Mouse (Mus musculus): ENCODE measurements around the gene Zfp398. TPM values are rescaled to one million over a fixed set of nuclear protein-coding genes. Genes with fewer than 3 reads are reported as not detected.

Gene Zfp398
- polyA plus RNA-seq (2014; fragmentation: Nextera tagmentation; extraction: Ambion mirVana), result 20.1 and 23.1 TPM in 2 replicates

DNA sequence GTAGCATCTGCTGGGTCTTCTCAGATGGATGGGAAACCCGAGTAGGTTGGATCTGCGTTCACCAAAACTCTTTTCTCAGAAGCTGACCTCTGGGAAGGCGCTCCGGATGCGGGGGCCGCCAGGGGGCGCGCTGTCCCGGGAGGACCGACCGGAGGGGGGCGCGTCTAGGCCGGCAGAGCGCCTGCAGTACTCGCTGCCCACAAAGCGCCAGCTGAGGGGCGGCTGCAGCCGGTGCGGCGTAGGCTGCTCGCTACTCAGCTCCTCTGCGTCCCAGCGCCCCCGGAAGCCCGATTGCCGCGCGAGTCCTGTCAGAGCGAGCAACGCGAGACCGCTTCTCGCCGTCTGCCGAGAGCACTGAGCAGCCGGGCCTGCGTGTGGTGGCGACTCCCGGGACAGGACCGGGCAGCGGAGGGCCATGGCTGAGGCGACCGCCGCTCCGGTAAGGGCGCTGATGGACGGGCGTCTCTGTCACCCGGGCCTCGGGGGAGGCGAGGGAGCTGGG, at the start of gene Zfp398:
TSS of gene Zfp398 (plus strand) at position 180 of the 502 bp plus-strand sequence.
- no peaks in the 10 kb centered on the region for H3K9me3 ChIP-seq (ENCODE audit: control insufficient read depth, low read length)
- no peaks in the 10 kb centered on the region for H3K4me1 ChIP-seq (ENCODE audit: control insufficient read depth, insufficient read depth, low read length)
- H3K27me3 ChIP-seq (ENCODE audit: control insufficient read depth, insufficient read depth, low read length), result no peaks in the 10 kb centered on the region
- WGBS, result under 1% methylated on average over 51 of the region's 52 CpGs
- H3K36me3 ChIP-seq (ENCODE audit: control insufficient read depth, insufficient read depth, low read length), result 0 out of 2 replicates have a peak, but pooled peaks cover 5% of the 10 kb centered on the region
- H3K9ac ChIP-seq (replicated peaks; ENCODE audit: low read depth, low read length), result peak within 1 kb of the TSS; percentile 90
- peak within 1 kb of the TSS; percentile 75 for H3K4me2 ChIP-seq (ENCODE audit: low read depth, low read length)
- peak within 1 kb of the TSS; percentile 95 for H3K4me3 ChIP-seq (ENCODE audit: low read depth, low read length)
- H3K27ac ChIP-seq (ENCODE audit: low read depth, low read length), result peak within 1 kb of the TSS; percentile 97
- peak; percentile 93 for ATAC-seq (ENCODE audit: low read depth)

DNA sequence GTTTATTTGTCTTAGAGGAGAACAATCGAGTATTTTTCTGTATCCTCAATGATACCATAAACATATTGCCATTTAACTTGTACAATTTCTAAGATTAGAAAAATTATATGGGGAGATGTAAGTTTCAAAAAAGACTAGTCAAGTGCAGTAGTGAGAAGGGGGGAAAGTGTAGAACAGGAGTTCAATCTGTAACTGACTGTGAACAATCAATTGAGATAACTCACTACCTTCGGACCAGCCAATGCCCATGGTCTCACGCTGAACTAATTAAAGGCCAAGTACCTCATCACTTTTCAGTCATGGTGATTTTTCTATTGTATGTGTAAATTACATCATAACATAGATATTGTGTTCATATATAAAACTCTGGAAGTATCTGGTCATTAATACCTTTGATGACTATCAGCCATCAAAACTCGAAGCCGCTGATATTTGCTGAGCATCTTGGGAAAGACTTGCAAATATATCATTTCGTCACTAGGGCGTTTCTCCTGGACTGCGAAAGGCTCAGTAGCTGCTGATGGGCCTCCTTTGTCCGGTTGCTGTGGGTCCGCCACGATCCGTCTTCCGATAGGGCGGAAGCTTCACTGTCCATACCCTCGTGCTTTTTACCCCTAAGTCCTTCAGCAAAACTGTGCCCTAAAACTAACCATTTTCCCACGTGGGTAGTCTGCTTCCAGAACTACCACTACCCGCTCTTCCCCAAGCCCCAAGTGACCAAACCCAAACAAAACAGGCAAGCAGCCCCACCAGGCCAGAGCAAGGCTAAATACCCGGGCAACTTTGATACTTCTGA, 47.3 kb upstream of the Zfp398 start:
- Histone ChIP-seq H3K27ac (ENCODE audit: low read depth, low read length) (peak overlapping the region; percentile 90), H3K4me2 (ENCODE audit: low read depth, low read length) (peak overlapping the region; percentile 58), H3K36me3 (ENCODE audit: control insufficient read depth, insufficient read depth, low read length) (no peaks in the 10 kb centered on the region), H3K9me3 (ENCODE audit: control insufficient read depth, low read length) (no peaks in the 10 kb centered on the region), H3K4me1 (ENCODE audit: control insufficient read depth, insufficient read depth, low read length) (0 out of 2 replicates have a peak, but pooled peaks cover 5% of the 10 kb centered on the region), H3K27me3 (ENCODE audit: control insufficient read depth, insufficient read depth, low read length) (no peaks in the 10 kb centered on the region), H3K4me3 (ENCODE audit: low read depth, low read length) (peak overlapping the region; percentile 36), H3K9ac (replicated peaks; ENCODE audit: low read depth, low read length) (peak overlapping the region; percentile 53)
- 1% methylated on average over 18 of the region's 18 CpGs for WGBS
- ATAC-seq (ENCODE audit: low read depth), result peak; percentile 93

DNA sequence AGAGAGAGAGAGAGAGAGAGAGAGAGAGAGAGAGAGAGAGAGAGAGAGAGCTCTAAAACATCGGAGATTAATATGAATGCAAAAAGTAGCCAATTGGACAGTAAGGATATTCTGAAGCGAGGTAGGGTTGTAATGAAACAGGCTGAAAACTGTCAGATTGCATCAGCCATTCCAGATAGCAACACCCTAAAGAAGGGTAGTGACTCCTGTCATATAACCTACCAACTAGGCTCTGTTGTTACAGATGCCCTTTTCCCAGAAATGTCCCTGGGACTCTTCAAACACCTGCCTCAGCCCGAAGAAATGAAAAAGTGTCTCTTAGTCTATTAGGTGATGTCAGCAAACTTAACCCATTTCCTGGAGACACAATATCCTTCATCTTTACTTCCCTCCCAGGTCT, 46.6 kb upstream of the Zfp398 start:
- peak overlapping the region; percentile 36 for H3K4me3 ChIP-seq (ENCODE audit: low read depth, low read length)
- H3K27ac ChIP-seq (ENCODE audit: low read depth, low read length), result peak overlapping the region; percentile 90
- peak overlapping the region; percentile 58 for H3K4me2 ChIP-seq (ENCODE audit: low read depth, low read length)
- H3K9ac ChIP-seq (replicated peaks; ENCODE audit: low read depth, low read length), result peak overlapping the region; percentile 53
- no peaks in the 10 kb centered on the region for H3K36me3 ChIP-seq (ENCODE audit: control insufficient read depth, insufficient read depth, low read length)
- ATAC-seq (ENCODE audit: low read depth), result no peak
- 34% methylated on average over 3 of the region's 3 CpGs for WGBS
- H3K4me1 ChIP-seq (ENCODE audit: control insufficient read depth, insufficient read depth, low read length), result 0 out of 2 replicates have a peak, but pooled peaks cover 5% of the 10 kb centered on the region
- no peaks in the 10 kb centered on the region for H3K9me3 ChIP-seq (ENCODE audit: control insufficient read depth, low read length)
- no peaks in the 10 kb centered on the region for H3K27me3 ChIP-seq (ENCODE audit: control insufficient read depth, insufficient read depth, low read length)

DNA sequence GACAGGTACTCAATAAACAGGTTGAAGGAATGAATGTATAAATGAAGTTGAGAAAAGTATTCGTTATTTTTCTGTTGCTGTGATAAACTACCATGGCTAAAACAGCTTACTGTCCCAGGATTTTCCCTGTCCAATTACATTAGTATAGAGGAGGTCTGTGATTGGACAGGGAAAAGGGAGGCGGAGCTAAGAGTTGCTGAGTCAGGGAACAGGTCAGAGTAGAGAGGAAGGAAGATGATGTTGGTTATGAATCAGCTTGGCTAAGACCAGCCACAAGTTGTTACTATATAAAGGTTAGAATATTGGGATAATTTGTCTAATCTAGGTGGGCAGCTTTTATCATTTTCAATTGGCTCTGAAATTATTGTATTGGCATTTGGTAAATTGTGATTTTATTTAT, 44.7 kb upstream of the Zfp398 start:
- no peak overlapping the region for H3K4me3 ChIP-seq (ENCODE audit: low read depth, low read length)
- H3K36me3 ChIP-seq (ENCODE audit: control insufficient read depth, insufficient read depth, low read length), result peaks cover 8% of the 10 kb centered on the region; the same call in 1 of the 2 replicates
- H3K4me1 ChIP-seq (ENCODE audit: control insufficient read depth, insufficient read depth, low read length), result 0 out of 2 replicates have a peak, but pooled peaks cover 5% of the 10 kb centered on the region
- no peaks in the 10 kb centered on the region for H3K9me3 ChIP-seq (ENCODE audit: control insufficient read depth, low read length)
- H3K27ac ChIP-seq (ENCODE audit: low read depth, low read length), result no peak overlapping the region
- H3K27me3 ChIP-seq (ENCODE audit: control insufficient read depth, insufficient read depth, low read length), result no peaks in the 10 kb centered on the region
- no peak overlapping the region for H3K9ac ChIP-seq (replicated peaks; ENCODE audit: low read depth, low read length)
- ATAC-seq (ENCODE audit: low read depth), result no peak
- no peak overlapping the region for H3K4me2 ChIP-seq (ENCODE audit: low read depth, low read length)
- 58% methylated on average over 2 of the region's 2 CpGs for WGBS

DNA sequence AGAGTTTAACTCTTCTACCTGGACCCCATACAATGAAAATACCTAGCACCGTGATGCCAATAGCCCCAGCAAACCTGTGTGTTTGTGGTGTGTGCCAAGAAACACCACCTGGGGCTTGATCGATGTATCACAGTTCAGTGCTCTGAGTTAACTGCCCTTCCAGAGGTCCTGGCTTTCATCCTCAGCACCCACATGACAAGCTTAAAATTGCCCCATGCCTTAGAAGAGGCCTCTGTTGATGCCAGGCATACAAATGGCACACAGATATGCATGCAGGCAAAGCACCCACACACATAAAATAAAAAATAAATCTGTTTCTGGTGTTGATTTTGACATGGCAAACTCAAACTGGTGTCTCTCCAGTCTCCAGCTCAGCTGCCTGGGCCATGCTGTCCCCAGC, 42.9 kb upstream of the Zfp398 start:
- Histone ChIP-seq H3K4me1 (ENCODE audit: control insufficient read depth, insufficient read depth, low read length) (0 out of 2 replicates have a peak, but pooled peaks cover 5% of the 10 kb centered on the region), H3K27ac (ENCODE audit: low read depth, low read length) (no peak overlapping the region), H3K36me3 (ENCODE audit: control insufficient read depth, insufficient read depth, low read length) (peaks cover 16% of the 10 kb centered on the region), H3K4me3 (ENCODE audit: low read depth, low read length) (no peak overlapping the region), H3K4me2 (ENCODE audit: low read depth, low read length) (no peak overlapping the region), H3K27me3 (ENCODE audit: control insufficient read depth, insufficient read depth, low read length) (no peaks in the 10 kb centered on the region), H3K9ac (replicated peaks; ENCODE audit: low read depth, low read length) (no peak overlapping the region), H3K9me3 (ENCODE audit: control insufficient read depth, low read length) (no peaks in the 10 kb centered on the region)
- ATAC-seq (ENCODE audit: low read depth), result no peak
- 98% methylated on average over 2 of the region's 2 CpGs for WGBS

DNA sequence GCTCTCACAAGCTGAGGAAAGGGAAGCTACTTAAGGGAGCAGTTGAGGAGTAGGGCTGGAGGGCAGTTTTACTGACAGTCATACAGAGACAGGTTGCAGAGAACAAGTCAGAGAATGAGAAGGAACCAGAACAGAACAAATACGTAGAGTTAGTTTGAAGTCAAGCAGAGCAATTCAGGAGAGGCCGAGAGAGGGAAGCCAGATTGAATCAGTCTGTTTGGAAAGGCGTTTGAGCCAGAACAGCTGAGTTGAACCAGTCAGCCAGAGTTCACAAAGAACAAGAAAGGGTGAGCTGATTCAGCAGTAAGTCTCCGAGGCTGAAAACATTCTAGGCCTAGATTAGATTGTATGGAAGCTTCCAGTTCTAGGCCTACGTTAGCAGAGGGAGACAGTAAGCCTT, 42.2 kb upstream of the Zfp398 start:
- no peak overlapping the region for H3K27ac ChIP-seq (ENCODE audit: low read depth, low read length)
- no peak overlapping the region for H3K9ac ChIP-seq (replicated peaks; ENCODE audit: low read depth, low read length)
- WGBS, result 80% methylated on average over 5 of the region's 5 CpGs
- H3K36me3 ChIP-seq (ENCODE audit: control insufficient read depth, insufficient read depth, low read length), result peaks cover 24% of the 10 kb centered on the region
- H3K4me2 ChIP-seq (ENCODE audit: low read depth, low read length), result no peak overlapping the region
- H3K4me1 ChIP-seq (ENCODE audit: control insufficient read depth, insufficient read depth, low read length), result 0 out of 2 replicates have a peak, but pooled peaks cover 5% of the 10 kb centered on the region
- H3K9me3 ChIP-seq (ENCODE audit: control insufficient read depth, low read length), result no peaks in the 10 kb centered on the region
- H3K27me3 ChIP-seq (ENCODE audit: control insufficient read depth, insufficient read depth, low read length), result no peaks in the 10 kb centered on the region
- H3K4me3 ChIP-seq (ENCODE audit: low read depth, low read length), result no peak overlapping the region
- ATAC-seq (ENCODE audit: low read depth), result no peak

DNA sequence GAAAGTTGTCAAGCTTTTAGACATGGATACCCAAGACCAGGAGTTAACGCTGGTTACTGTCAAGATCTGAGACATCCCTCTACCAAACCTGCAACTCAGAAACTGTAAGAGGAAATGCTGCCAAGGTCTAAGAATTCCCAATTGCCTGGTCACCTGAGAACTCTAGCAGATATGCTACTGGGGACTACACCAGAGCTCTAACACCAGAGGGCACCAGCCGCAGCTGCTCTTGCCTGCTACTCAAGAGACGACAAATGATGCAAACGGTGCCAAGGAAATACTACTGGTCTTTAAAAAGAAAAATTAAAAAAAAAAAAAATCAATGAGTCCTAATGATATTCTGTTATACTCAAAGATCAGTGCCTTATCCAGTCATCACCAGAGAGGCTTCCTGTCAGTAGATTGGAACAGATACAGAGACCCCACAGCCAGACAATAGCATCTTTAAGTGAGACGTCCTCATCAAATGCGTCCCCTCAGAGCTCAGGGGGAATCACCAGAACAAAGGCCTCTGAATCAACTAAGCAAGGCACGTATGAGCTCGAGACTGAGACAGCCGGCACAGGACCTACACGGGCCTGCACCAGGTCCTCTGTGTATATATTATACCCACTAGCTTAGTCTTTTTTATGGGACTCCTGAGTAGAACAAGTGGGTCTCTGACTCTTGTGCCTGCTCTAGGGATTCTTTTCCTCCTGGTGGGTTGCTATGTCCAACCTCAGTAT, 41.2 kb upstream of the Zfp398 start:
- Histone ChIP-seq H3K27ac (ENCODE audit: low read depth, low read length) (no peak overlapping the region), H3K36me3 (ENCODE audit: control insufficient read depth, insufficient read depth, low read length) (peaks cover 33% of the 10 kb centered on the region)
- ATAC-seq (ENCODE audit: low read depth), result no peak; the same call in 1 of the 2 replicates

DNA sequence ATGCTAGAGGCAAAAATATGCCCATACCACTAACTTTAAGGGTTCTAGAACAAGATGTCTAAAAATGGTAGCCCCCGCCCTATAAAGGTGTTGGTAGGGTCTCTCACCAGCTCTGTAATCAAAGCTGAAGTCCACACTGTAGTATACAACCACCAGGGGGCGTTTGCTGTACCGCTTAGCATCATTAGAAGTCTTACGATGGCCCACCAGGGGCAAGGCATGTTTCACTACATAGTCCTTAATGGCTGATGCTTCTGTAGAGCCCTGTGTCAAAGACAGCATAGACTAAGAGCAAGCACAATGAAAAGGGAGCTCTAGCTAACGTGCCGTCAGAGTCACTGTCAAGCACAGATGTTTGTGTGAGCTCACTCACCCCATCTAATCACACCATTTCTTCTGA, 36.4 kb upstream of the Zfp398 start:
- Histone ChIP-seq H3K4me3 (ENCODE audit: low read depth, low read length) (no peak overlapping the region), H3K9me3 (ENCODE audit: control insufficient read depth, low read length) (no peaks in the 10 kb centered on the region), H3K27me3 (ENCODE audit: control insufficient read depth, insufficient read depth, low read length) (no peaks in the 10 kb centered on the region), H3K27ac (ENCODE audit: low read depth, low read length) (no peak overlapping the region), H3K9ac (replicated peaks; ENCODE audit: low read depth, low read length) (no peak overlapping the region), H3K36me3 (ENCODE audit: control insufficient read depth, insufficient read depth, low read length) (peaks cover 75% of the 10 kb centered on the region), H3K4me1 (ENCODE audit: control insufficient read depth, insufficient read depth, low read length) (no peaks in the 10 kb centered on the region), H3K4me2 (ENCODE audit: low read depth, low read length) (no peak overlapping the region)
- ATAC-seq (ENCODE audit: low read depth), result peak; percentile 55; the same call in 1 of the 2 replicates
- 52% methylated on average over 6 of the region's 6 CpGs for WGBS

More for the DNA sequence above, 41.2 kb upstream of the Zfp398 start:
- Histone ChIP-seq H3K9me3 (ENCODE audit: control insufficient read depth, low read length) (no peaks in the 10 kb centered on the region), H3K27me3 (ENCODE audit: control insufficient read depth, insufficient read depth, low read length) (no peaks in the 10 kb centered on the region), H3K4me1 (ENCODE audit: control insufficient read depth, insufficient read depth, low read length) (no peaks in the 10 kb centered on the region), H3K9ac (replicated peaks; ENCODE audit: low read depth, low read length) (no peak overlapping the region), H3K4me2 (ENCODE audit: low read depth, low read length) (no peak overlapping the region), H3K4me3 (ENCODE audit: low read depth, low read length) (no peak overlapping the region)
- 46% methylated on average over 10 of the region's 10 CpGs for WGBS
